Mouse (Mus musculus) bone marrow, adult 2 months (tissue): ENCODE data around the gene Eras.

Source experiments
- CTCF ChIP-seq: fragments of 200-500 bp; IDR thresholded peaks from 2 replicates; pipeline ENCODE4 v1.5.1; 2011; ENCODE audit warnings: low read length, control low read depth; ENCODE audit not compliant: control insufficient read depth, insufficient read depth
- POLR2A ChIP-seq: fragments of 200-500 bp; IDR thresholded peaks from 2 replicates; pipeline ENCODE4 v1.6.1; 2011; ENCODE audit warnings: low read depth, mild to moderate bottlenecking, control low read depth, low read length, borderline replicate concordance; ENCODE audit not compliant: control insufficient read depth

GRCm38 (mm10) chrX:7947900-7948492 is 19.6 kb upstream of the Eras start:
- peak; percentile 12; the same call in 1 of the 2 replicates for TF ChIP-seq POLR2A
- TF ChIP-seq CTCF: no peak
